In the genomic region with DNA sequence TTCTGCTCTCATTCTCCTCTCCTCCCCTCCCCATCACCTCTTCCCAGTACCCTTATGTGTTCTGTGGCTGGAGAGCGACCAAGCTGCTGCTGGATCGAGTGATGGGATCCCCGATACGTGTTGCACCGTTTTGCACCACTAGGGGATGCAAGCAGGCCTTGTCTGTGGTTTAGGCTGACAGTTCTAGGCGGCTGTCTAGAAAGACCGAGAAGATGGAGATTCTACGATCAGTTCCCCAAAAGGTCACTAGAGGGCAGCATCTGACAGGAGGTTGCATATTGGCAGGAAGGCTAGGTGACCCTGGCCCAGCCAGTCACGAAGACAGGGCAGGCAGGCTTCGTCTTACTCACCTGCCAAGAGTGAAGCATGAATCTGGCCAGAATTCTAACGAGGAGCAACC, we compare ENCODE assay signal across 8 mouse cellular contexts. TPM values are rescaled to one million over a fixed set of nuclear protein-coding genes. Genes with fewer than 3 reads are reported as not detected.
A peak's percentile ranks its signal among the peaks of the same experiment; 100 is the strongest.
DNase-seq lines count a peak whose midpoint lies in the region; ATAC-seq and TF ChIP-seq lines count a peak whose summit lies in the region.

No protein-coding gene starts in this region.

- H3K27me3 ChIP-seq in G1E (ENCODE audit: insufficient read depth, low read length), result no peaks in the 10 kb centered on the region
- H3K27me3 ChIP-seq in cerebellum, adult 2 months (ENCODE audit: control insufficient read depth, insufficient read depth, low read length), result no peaks in the 10 kb centered on the region
- no peaks in the 10 kb centered on the region for H3K27me3 ChIP-seq in lung, embryonic 16.5 days (ENCODE audit: control insufficient read depth, insufficient read depth, low read depth, low read length)

- no peak overlapping the region for H3K27ac ChIP-seq in cerebellum, adult 2 months (ENCODE audit: insufficient read depth, low read length)
- no peak overlapping the region for H3K27ac ChIP-seq in lung, embryonic 16.5 days (ENCODE audit: low read length)

- H3K36me3 ChIP-seq in G1E (replicated peaks), result peaks cover 24% of the 10 kb centered on the region
- no peaks in the 10 kb centered on the region for H3K36me3 ChIP-seq in lung, embryonic 16.5 days (ENCODE audit: control insufficient read depth, insufficient read depth, low read length)

- peak; percentile 100 for TF ChIP-seq CTCF in G1E (IDR thresholded peaks at IDR 0.05; ENCODE audit: low read depth, low read length)
- peak; percentile 97 for TF ChIP-seq CTCF in cerebellum, adult 2 months (IDR thresholded peaks at IDR 0.05; ENCODE audit: borderline replicate concordance, insufficient read depth, low read depth, low read length)

- no peak overlapping the region for H3K9ac ChIP-seq in lung, embryonic 16.5 days (ENCODE audit: low read length)

- no peak for TF ChIP-seq POLR2A in cerebellum, adult 2 months (IDR thresholded peaks at IDR 0.05; ENCODE audit: borderline replicate concordance, insufficient read depth, low read length)

- ATAC-seq in G1E (ENCODE audit: extremely low read depth, insufficient number of reproducible peaks, low FRiP score, poor library complexity, severe bottlenecking), result peak; percentile 31; the same call in 1 of the 2 replicates
- ATAC-seq in hematopoietic stem cell, adult 5-6 weeks (replicated peaks in 1 of 2; ENCODE audit: insufficient read depth in 1 of 2, low FRiP score in 2 of 2, low TSS enrichment in 1 of 2, low read depth in 1 of 2, poor library complexity in 2 of 2, severe bottlenecking in 2 of 2), result peak; percentile 52 to 57
- ATAC-seq in lung, embryonic 16.5 days (ENCODE audit: low read depth), result peak; percentile 63

- peaks cover 82% of the 10 kb centered on the region for H3K4me1 ChIP-seq in G1E (ENCODE audit: insufficient read depth, low read depth, low read length)
- no peaks in the 10 kb centered on the region; the same call in 1 of the 2 replicates for H3K4me1 ChIP-seq in cerebellum, adult 2 months (ENCODE audit: control insufficient read depth, insufficient read depth, low read length)
- H3K4me1 ChIP-seq in lung, embryonic 16.5 days (replicated peaks; ENCODE audit: control insufficient read depth, insufficient read depth, low read length), result peaks cover 18% of the 10 kb centered on the region

- DNase-seq in G1E (ENCODE audit: low spot score), result peak; percentile 75
- peak; percentile 94 for DNase-seq in cerebellum, adult 2 months
- DNase-seq in forelimb bud, embryonic 11.5 days (ENCODE audit: low read depth, low spot score), result peak; percentile 98
- DNase-seq in layer of hippocampus, adult 9-10 months (ENCODE audit: low spot score), result peak; percentile 97
- peak; percentile 95 for DNase-seq in ovary, postnatal 10 days (ENCODE audit: low spot score)
- DNase-seq in thymus, postnatal 10 days (ENCODE audit: low spot score in 2 of 2), result peak; percentile 98 to 100

- WGBS in cerebellum, adult 2 months, result 0% methylated on average over 11 of the region's 11 CpGs
- WGBS in lung, embryonic 16.5 days, result 2% methylated on average over 11 of the region's 11 CpGs

- peaks cover 13% of the 10 kb centered on the region for H3K9me3 ChIP-seq in G1E (replicated peaks)
- no peaks in the 10 kb centered on the region for H3K9me3 ChIP-seq in lung, embryonic 16.5 days (ENCODE audit: control insufficient read depth, low read length)

- H3K4me2 ChIP-seq in lung, embryonic 16.5 days (ENCODE audit: low read depth, low read length), result no peak overlapping the region

- H3K4me3 ChIP-seq in G1E (ENCODE audit: low read depth, low read length), result no peak overlapping the region; the same call in 1 of the 2 replicates
- H3K4me3 ChIP-seq in cerebellum, adult 2 months (replicated peaks; ENCODE audit: insufficient read depth, low read depth, low read length), result peak overlapping the region; percentile 1
- H3K4me3 ChIP-seq in lung, embryonic 16.5 days (ENCODE audit: low read length), result no peak overlapping the region

RNA-seq across cellular contexts. Expression of a gene that starts 16.9 kb away (rescaled TPM):
- total RNA-seq in G1E (2014; fragmentation: Nextera tagmentation) (38.6 and 49.4 TPM in 2 replicates), G1E (2017) (11.4 and 15.6 TPM in 2 replicates)
- 30.1 and 33.1 TPM in 2 replicates for polyA plus RNA-seq in G1E (2012)
- 38.8 and 42.6 TPM in 2 replicates for polyA plus RNA-seq in cerebellum, adult 2 months (2012; rRNA removed)
- total RNA-seq in hematopoietic stem cell, adult 5-6 weeks (2017), result 15.4 and 27.2 TPM in 2 replicates
- 27.5 and 29.7 TPM in 2 replicates for polyA plus RNA-seq in lung, embryonic 16.5 days (2015; fragmentation: Nextera tagmentation; extraction: Ambion mirVana)

RNA-seq across cellular contexts. Expression of a gene that starts 17.3 kb away (rescaled TPM):
- total RNA-seq in G1E (2014; fragmentation: Nextera tagmentation), result 18.5 and 22.9 TPM in 2 replicates
- total RNA-seq in G1E (2017), result 28.6 and 29.5 TPM in 2 replicates
- 120 and 121 TPM in 2 replicates for polyA plus RNA-seq in G1E (2012)
- 92.5 and 103 TPM in 2 replicates for polyA plus RNA-seq in cerebellum, adult 2 months (2012; rRNA removed)
- total RNA-seq in hematopoietic stem cell, adult 5-6 weeks (2017), result 18.3 and 22.1 TPM in 2 replicates
- 43.1 and 44.7 TPM in 2 replicates for polyA plus RNA-seq in lung, embryonic 16.5 days (2015; fragmentation: Nextera tagmentation; extraction: Ambion mirVana)

RNA-seq across cellular contexts. Expression of a gene that starts 23.4 kb away (rescaled TPM):
- total RNA-seq in G1E (2014; fragmentation: Nextera tagmentation) (16.6 TPM in 1 of 2 replicates, not detected in the other), G1E (2017) (5.8 and 6.9 TPM in 2 replicates)
- 0.47 and 0.50 TPM in 2 replicates for polyA plus RNA-seq in G1E (2012)
- 0.95 and 1.1 TPM in 2 replicates for polyA plus RNA-seq in cerebellum, adult 2 months (2012; rRNA removed)
- total RNA-seq in hematopoietic stem cell, adult 5-6 weeks (2017), result 16.8 and 23.6 TPM in 2 replicates
- polyA plus RNA-seq in lung, embryonic 16.5 days (2015; fragmentation: Nextera tagmentation; extraction: Ambion mirVana), result 2.0 and 2.2 TPM in 2 replicates

RNA-seq across cellular contexts. Expression of a gene that starts 27.4 kb away (rescaled TPM):
- total RNA-seq in G1E (2014; fragmentation: Nextera tagmentation) (77.0 and 80.6 TPM in 2 replicates), G1E (2017) (129 and 176 TPM in 2 replicates)
- polyA plus RNA-seq in G1E (2012), result 167 and 196 TPM in 2 replicates
- 85.8 and 99.1 TPM in 2 replicates for polyA plus RNA-seq in cerebellum, adult 2 months (2012; rRNA removed)
- 139 and 356 TPM in 2 replicates for total RNA-seq in hematopoietic stem cell, adult 5-6 weeks (2017)
- 70.6 and 82.5 TPM in 2 replicates for polyA plus RNA-seq in lung, embryonic 16.5 days (2015; fragmentation: Nextera tagmentation; extraction: Ambion mirVana)

RNA-seq across cellular contexts. Expression of a gene that starts 35.7 kb away (rescaled TPM):
- 2.3 and 11.3 TPM in 2 replicates for total RNA-seq in G1E (2014; fragmentation: Nextera tagmentation)
- 21.6 and 29.4 TPM in 2 replicates for total RNA-seq in G1E (2017)
- polyA plus RNA-seq in G1E (2012), result 9.5 and 9.8 TPM in 2 replicates
- polyA plus RNA-seq in cerebellum, adult 2 months (2012; rRNA removed), result 13.0 and 17.3 TPM in 2 replicates
- 197 and 236 TPM in 2 replicates for total RNA-seq in hematopoietic stem cell, adult 5-6 weeks (2017)
- polyA plus RNA-seq in lung, embryonic 16.5 days (2015; fragmentation: Nextera tagmentation; extraction: Ambion mirVana), result 7.2 and 11.7 TPM in 2 replicates
